Mouse (Mus musculus): ENCODE measurements around the gene Tapbp.
"Not testable (repeated sequence)": the region's sequence is repeated elsewhere in the genome, so short reads cannot be mapped to it uniquely, and the experiment has no call there.

Tapbp gene

GRCm38 (mm10) chr17:33915671-33916250 is at the start of gene Tapbp, which contains the start of gene Zbtb22:
Gene Tapbp, plus strand, starts transcription at chr17:33915899.
Gene Zbtb22, plus strand, starts transcription at chr17:33915904.
- peak; percentile 89 to 94 for DNase-seq (ENCODE audit: low read depth in 1 of 2, low spot score in 2 of 2)

GRCm38 (mm10) chr17:33873537-33873936 is 42.2 kb upstream of the Tapbp start, which contains the start of gene Gm7029:
Gene Gm7029, plus strand, starts transcription at chr17:33873837.
- not testable (repeated sequence) for DNase-seq (ENCODE audit: low read depth in 1 of 2, low spot score in 2 of 2)

GRCm38 (mm10) chr17:33874411-33874810 is 41.3 kb upstream of the Tapbp start:
- DNase-seq (ENCODE audit: low read depth in 1 of 2, low spot score in 2 of 2): no peak

GRCm38 (mm10) chr17:33875797-33876196 is 39.9 kb upstream of the Tapbp start:
- DNase-seq (ENCODE audit: low read depth in 1 of 2, low spot score in 2 of 2): not testable (repeated sequence)

- not testable (repeated sequence) for DNase-seq (ENCODE audit: low read depth in 1 of 2, low spot score in 2 of 2)
Measured at GRCm38 (mm10) chr17:33884320-33884719, 31.4 kb upstream of the Tapbp start.

- DNase-seq (ENCODE audit: low read depth in 1 of 2, low spot score in 2 of 2): not testable (repeated sequence)
Measured at GRCm38 (mm10) chr17:33887802-33888201, 27.9 kb upstream of the Tapbp start.

- DNase-seq (ENCODE audit: low read depth in 1 of 2, low spot score in 2 of 2): not testable (repeated sequence)
Measured at GRCm38 (mm10) chr17:33888230-33888629, 27.5 kb upstream of the Tapbp start.

GRCm38 (mm10) chr17:33889941-33890532 is 25.7 kb upstream of the Tapbp start:
- not testable (repeated sequence) for DNase-seq (ENCODE audit: low read depth in 1 of 2, low spot score in 2 of 2)

- DNase-seq (ENCODE audit: low read depth in 1 of 2, low spot score in 2 of 2): peak; percentile 98 to 99
Measured at GRCm38 (mm10) chr17:33890533-33891059, 25.1 kb upstream of the Tapbp start, which contains the start of gene Kifc1. Gene Kifc1, minus strand, starts transcription at chr17:33890661.

GRCm38 (mm10) chr17:33891357-33891756 is 24.3 kb upstream of the Tapbp start:
- no peak for DNase-seq (ENCODE audit: low read depth in 1 of 2, low spot score in 2 of 2)

- DNase-seq (ENCODE audit: low read depth in 1 of 2, low spot score in 2 of 2): not testable (repeated sequence)
Measured at GRCm38 (mm10) chr17:33891892-33892291, 23.8 kb upstream of the Tapbp start.

- DNase-seq (ENCODE audit: low read depth in 1 of 2, low spot score in 2 of 2): no peak
Measured at GRCm38 (mm10) chr17:33892429-33892828, 23.3 kb upstream of the Tapbp start.

- DNase-seq (ENCODE audit: low read depth in 1 of 2, low spot score in 2 of 2): not testable (repeated sequence)
Measured at GRCm38 (mm10) chr17:33893011-33893410, 22.7 kb upstream of the Tapbp start.

GRCm38 (mm10) chr17:33897114-33897794 is 18.4 kb upstream of the Tapbp start:
- no peak for DNase-seq (ENCODE audit: low read depth in 1 of 2, low spot score in 2 of 2)

GRCm38 (mm10) chr17:33898193-33898592 is 17.5 kb upstream of the Tapbp start:
- DNase-seq (ENCODE audit: low read depth in 1 of 2, low spot score in 2 of 2): not testable (repeated sequence)

GRCm38 (mm10) chr17:33899642-33900041 is 16.1 kb upstream of the Tapbp start:
- DNase-seq (ENCODE audit: low read depth in 1 of 2, low spot score in 2 of 2): no peak

GRCm38 (mm10) chr17:33900281-33900988 is 15.3 kb upstream of the Tapbp start:
- DNase-seq (ENCODE audit: low read depth in 1 of 2, low spot score in 2 of 2): no peak

GRCm38 (mm10) chr17:33900989-33901314 is 14.7 kb upstream of the Tapbp start:
- no peak for DNase-seq (ENCODE audit: low read depth in 1 of 2, low spot score in 2 of 2)

- DNase-seq (ENCODE audit: low read depth in 1 of 2, low spot score in 2 of 2): no peak
Measured at GRCm38 (mm10) chr17:33901653-33902052, 14.0 kb upstream of the Tapbp start.

- DNase-seq (ENCODE audit: low read depth in 1 of 2, low spot score in 2 of 2): no peak
Measured at GRCm38 (mm10) chr17:33902079-33902478, 13.6 kb upstream of the Tapbp start.

- DNase-seq (ENCODE audit: low read depth in 1 of 2, low spot score in 2 of 2): no peak
Measured at GRCm38 (mm10) chr17:33902491-33902890, 13.2 kb upstream of the Tapbp start.
